31 mouse cellular contexts compared by ENCODE assay signal in genomic region chrX:136279410-136279809, GRCm38 (mm10). TPM values are rescaled to one million over a fixed set of nuclear protein-coding genes. Genes with fewer than 3 reads are reported as not detected.
A peak's percentile ranks its signal among the peaks of the same experiment; 100 is the strongest.
DNase-seq lines count a peak whose midpoint lies in the region; ATAC-seq and TF ChIP-seq lines count a peak whose summit lies in the region.
"Had no signal": no experiment of that assay in that cellular context is flagged by ENCODE, and none has a peak within 500 bp of the region (broad histone marks: within the 10 kb centered on the region; RNA-seq: fewer than 3 reads in every experiment).

No protein-coding gene starts in this region.

- H3K4me2 ChIP-seq in forebrain, postnatal 0 days (ENCODE audit: low read depth), result no peak overlapping the region
- H3K4me2 ChIP-seq: embryonic facial prominence, embryonic 12.5 days; heart, embryonic 11.5 days; hindbrain, embryonic 13.5 days; liver, embryonic 15.5 days; lung, embryonic 14.5 days had no signal

- no peak for TF ChIP-seq POLR2A in cerebellum, adult 2 months (IDR thresholded peaks at IDR 0.05; ENCODE audit: borderline replicate concordance, insufficient read depth, low read length)

- H3K9ac ChIP-seq in forebrain, postnatal 0 days, result no peak overlapping the region
- H3K9ac ChIP-seq: embryonic facial prominence, embryonic 12.5 days; hindbrain, embryonic 13.5 days; liver, embryonic 15.5 days; lung, embryonic 14.5 days had no signal

- peak; percentile 91 for ATAC-seq in frontal cortex, adult (ENCODE audit: low TSS enrichment)
- ATAC-seq in forebrain, postnatal 0 days, result peak; percentile 82
- ATAC-seq: intestine, embryonic 16.5 days had no signal

- no peaks in the 10 kb centered on the region for H3K4me1 ChIP-seq in cerebellum, adult 2 months (ENCODE audit: control insufficient read depth, insufficient read depth, low read length)
- H3K4me1 ChIP-seq in forebrain, postnatal 0 days (ENCODE audit: insufficient read depth), result no peaks in the 10 kb centered on the region
- H3K4me1 ChIP-seq: embryonic facial prominence, embryonic 12.5 days; hindbrain, embryonic 13.5 days; liver, embryonic 15.5 days had no signal

- DNase-seq in cerebellum, postnatal 14 days, result peak; percentile 17 to 23
- no peak for DNase-seq in cerebellum, adult 2 months
- DNase-seq in frontal cortex, postnatal 10 days (ENCODE audit: low spot score in 2 of 2), result no peak
- peak; percentile 5 for DNase-seq in left cerebral cortex, postnatal 4 days
- DNase-seq in left cerebral cortex, postnatal 10 days (ENCODE audit: extremely low spot score in 1 of 2, low spot score in 2 of 2), result no peak
- peak; percentile 36 for DNase-seq in forebrain, postnatal 0 days
- DNase-seq: adrenal gland, adult 8-10 months; cerebellum, adult 11-12 months; cerebellum, postnatal 36 days; embryo, embryonic 11 days; gastrocnemius, adult 2 months; gastrocnemius, postnatal 36 days; heart, adult 18-20 months; heart, postnatal 4 days; kidney, adult 8-10 months; kidney, postnatal 4 days; liver; lung, embryonic 14.5 days; lung, postnatal 14 days; midbrain, embryonic 14.5 days; right cerebral cortex, postnatal 14 days; thymus, adult 2 months; thymus, postnatal 36 days had no signal

- no peak for TF ChIP-seq CTCF in cerebellum, adult 2 months (IDR thresholded peaks at IDR 0.05; ENCODE audit: borderline replicate concordance, insufficient read depth, low read depth, low read length)
- TF ChIP-seq CTCF in forebrain, postnatal 0 days (IDR thresholded peaks at IDR 0.05; ENCODE audit: low read depth), result no peak

- H3K27me3 ChIP-seq in cerebellum, adult 2 months (ENCODE audit: control insufficient read depth, insufficient read depth, low read length), result no peaks in the 10 kb centered on the region
- H3K27me3 ChIP-seq in forebrain, postnatal 0 days (ENCODE audit: insufficient read depth, low read length), result no peaks in the 10 kb centered on the region
- H3K27me3 ChIP-seq: embryonic facial prominence, embryonic 12.5 days; liver, embryonic 15.5 days had no signal

- 43% methylated on average over 5 of the region's 5 CpGs for WGBS in cerebellum, adult 2 months
- 59% methylated on average over 5 of the region's 5 CpGs for WGBS in forebrain, postnatal 0 days

- no peaks in the 10 kb centered on the region for H3K36me3 ChIP-seq in forebrain, postnatal 0 days (ENCODE audit: insufficient read depth)
- H3K36me3 ChIP-seq: embryonic facial prominence, embryonic 12.5 days; G1E; hindbrain, embryonic 13.5 days; liver, embryonic 15.5 days had no signal

- no peak overlapping the region for H3K27ac ChIP-seq in cerebellum, adult 2 months (ENCODE audit: insufficient read depth, low read length)
- no peak overlapping the region for H3K27ac ChIP-seq in forebrain, postnatal 0 days (ENCODE audit: low read depth, low read length)
- H3K27ac ChIP-seq: embryonic facial prominence, embryonic 12.5 days; gastrocnemius, adult 2 months; hindbrain, embryonic 13.5 days; kidney, postnatal 0 days; liver, embryonic 15.5 days had no signal

- no peaks in the 10 kb centered on the region for H3K9me3 ChIP-seq in forebrain, postnatal 0 days (ENCODE audit: low read length)
- H3K9me3 ChIP-seq: embryonic facial prominence, embryonic 12.5 days; G1E; hindbrain, embryonic 13.5 days; liver, embryonic 15.5 days had no signal

- intact Hi-C loops in left cerebral cortex, postnatal 4 days (cut with DNase I), result no loop called here
- intact Hi-C loops in left cerebral cortex, postnatal 10 days (cut with DNase I), result no loop called here

- no peak overlapping the region for H3K4me3 ChIP-seq in cerebellum, adult 2 months (replicated peaks; ENCODE audit: insufficient read depth, low read depth, low read length)
- H3K4me3 ChIP-seq in forebrain, postnatal 0 days (ENCODE audit: low read depth, low read length), result no peak overlapping the region
- H3K4me3 ChIP-seq: embryonic facial prominence, embryonic 12.5 days; gastrocnemius, adult 2 months; hindbrain, embryonic 13.5 days; liver, embryonic 15.5 days had no signal

RNA-seq across cellular contexts. Expression of gene Bex3, which starts 9.4 kb away (rescaled TPM):
- polyA plus RNA-seq in cerebellum, adult 2 months (2012; rRNA removed), result 465 and 491 TPM in 2 replicates
- total RNA-seq in left cerebral cortex, postnatal 4 days (2021), result 100 to 1,000 TPM; 315 to 358 TPM
- 100 to 1,000 TPM; 401 to 439 TPM for total RNA-seq in left cerebral cortex, postnatal 10 days (2021)
- total RNA-seq in forebrain, postnatal 0 days (2014; rRNA removed), result 219 and 271 TPM in 2 replicates
- polyA plus RNA-seq in forebrain, postnatal 0 days (2015; fragmentation: Nextera tagmentation; extraction: Ambion mirVana), result 782 and 828 TPM in 2 replicates

RNA-seq across cellular contexts. Expression of gene Tceal9, which starts 34.5 kb away (rescaled TPM):
- 112 and 117 TPM in 2 replicates for polyA plus RNA-seq in cerebellum, adult 2 months (2012; rRNA removed)
- total RNA-seq in left cerebral cortex, postnatal 4 days (2021), result 100 to 1,000 TPM; 129 to 130 TPM
- total RNA-seq in left cerebral cortex, postnatal 10 days (2021), result 10 to 100 TPM; 98.1 to 98.8 TPM
- total RNA-seq in forebrain, postnatal 0 days (2014; rRNA removed), result 182 and 203 TPM in 2 replicates
- polyA plus RNA-seq in forebrain, postnatal 0 days (2015; fragmentation: Nextera tagmentation; extraction: Ambion mirVana), result 263 and 323 TPM in 2 replicates

Comparison
In these comparisons a context has a peak if more than half of its experiments do, and no peak if none do; other contexts are left out.
1. DNase-seq: peak in cerebellum, postnatal 14 days (2 of 2), left cerebral cortex, postnatal 4 days (single experiment) and forebrain, postnatal 0 days (single experiment); none in cerebellum, adult 2 months (0 of 2), frontal cortex, postnatal 10 days (0 of 2) and left cerebral cortex, postnatal 10 days (0 of 2).